Mouse (Mus musculus) C2C12 (cell line): ENCODE results near the gene Tiam2. TPM values are rescaled to one million over a fixed set of nuclear protein-coding genes. Genes with fewer than 3 reads are reported as not detected.

Source experiments
- H3K27me3 ChIP-seq: one replicate; pipeline ENCODE4 v1.6.1; 2011; ENCODE audit not compliant: control insufficient read depth, insufficient read depth, insufficient read length
- H3K36me3 ChIP-seq: one replicate; pipeline ENCODE4 v1.6.1; 2011; ENCODE audit not compliant: control insufficient read depth, insufficient read depth
- H3K4me3 ChIP-seq: one replicate; pipeline ENCODE4 v1.5.1; 2011; ENCODE audit warnings: mild to moderate bottlenecking, control low read depth; ENCODE audit not compliant: poor library complexity, insufficient read depth, severe bottlenecking
- H3K79me2 ChIP-seq: one replicate; pipeline ENCODE4 v1.6.1; 2011; ENCODE audit not compliant: control insufficient read depth, insufficient read depth
- H3K79me3 ChIP-seq: one replicate; pipeline ENCODE4 v1.6.1; 2011; ENCODE audit warnings: low read depth, control low read depth
- H3ac ChIP-seq: one replicate; pipeline ENCODE3; 2011; ENCODE audit warnings: low read depth; ENCODE audit not compliant: control insufficient read depth, insufficient read length
- CEBPB ChIP-seq: IDR thresholded peaks from one replicate; pipeline ENCODE4 v1.6.1; 2011; ENCODE audit warnings: low read depth, mild to moderate bottlenecking, control low read depth, moderate library complexity
- CTCF ChIP-seq: IDR thresholded peaks from one replicate; pipeline ENCODE4 v1.5.1; 2011; ENCODE audit not compliant: control insufficient read depth, insufficient read depth, insufficient read length
- FOSL1 ChIP-seq: IDR thresholded peaks from one replicate; pipeline ENCODE4 v1.8.0; 2011; ENCODE audit warnings: mild to moderate bottlenecking, low read length; ENCODE audit not compliant: poor library complexity, insufficient read depth, severe bottlenecking
- MAX ChIP-seq: IDR thresholded peaks from one replicate; pipeline ENCODE4 v1.6.1; 2011; ENCODE audit warnings: mild to moderate bottlenecking, control low read depth
- MYOD1 ChIP-seq: IDR thresholded peaks from one replicate; pipeline ENCODE4 v1.6.1; 2011; ENCODE audit warnings: low read depth; ENCODE audit not compliant: control insufficient read depth, insufficient read length
- MYOG ChIP-seq: IDR thresholded peaks from one replicate; pipeline ENCODE4 v1.6.1; 2011; ENCODE audit not compliant: control insufficient read depth, insufficient read length; ENCODE audit errors: extremely low read depth
- USF1 ChIP-seq: IDR thresholded peaks from one replicate; pipeline ENCODE4 v1.6.1; 2011; ENCODE audit warnings: low read depth, mild to moderate bottlenecking, control low read depth, moderate library complexity
- polyA plus RNA-seq: library from polyadenylated mRNA; unstranded; fragments of >200 nt; fragmentation: generic; extraction: Trizol; gene quantifications from one replicate; pipeline ENCODE4 v1.2.1, GENCODE M21; 2012; ENCODE audit warnings: missing spikeins

Gene Tiam2
- polyA plus RNA-seq, 1 experiment: 28.3 TPM

DNA sequence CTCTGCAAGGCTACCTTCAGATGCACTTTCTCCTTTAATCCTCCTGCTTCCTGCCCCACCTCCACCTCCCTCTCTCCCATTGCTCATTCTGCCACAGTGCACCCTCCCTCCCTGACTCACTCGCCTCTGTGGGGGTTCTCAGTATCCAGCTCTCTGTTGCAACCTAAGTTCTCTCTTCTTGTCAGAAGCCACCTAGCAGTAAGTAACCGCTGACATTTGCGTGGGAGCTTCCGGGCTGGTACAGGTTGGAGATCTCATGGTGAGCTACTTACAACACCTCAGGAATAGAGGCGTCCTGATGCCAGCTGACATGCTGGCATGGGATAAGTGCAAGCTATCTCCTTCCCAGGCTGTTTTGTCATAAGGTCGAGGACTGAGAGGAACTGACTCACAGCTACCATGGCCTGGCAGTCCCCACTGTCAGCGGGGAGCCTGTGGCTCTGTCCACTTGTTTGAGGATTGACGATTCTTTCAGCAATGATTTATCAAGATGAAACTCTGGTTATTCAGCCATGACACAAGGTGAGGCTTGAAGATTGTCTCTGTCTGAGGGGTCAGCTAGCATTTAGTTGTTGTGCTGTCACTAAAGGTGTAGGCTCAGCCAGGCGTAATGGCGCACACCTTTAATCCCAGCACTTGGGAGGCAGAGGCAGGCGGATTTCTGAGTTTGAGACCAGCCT, 164.0 kb downstream of the Tiam2 start:
- H3ac ChIP-seq: no peak overlapping the region
- H3K79me3 ChIP-seq: no peaks in the 10 kb centered on the region
- peaks cover 70% of the 10 kb centered on the region for H3K36me3 ChIP-seq
- H3K4me3 ChIP-seq: no peak overlapping the region
- no peaks in the 10 kb centered on the region for H3K27me3 ChIP-seq
- TF ChIP-seq CEBPB: no peak
- H3K79me2 ChIP-seq: no peaks in the 10 kb centered on the region

DNA sequence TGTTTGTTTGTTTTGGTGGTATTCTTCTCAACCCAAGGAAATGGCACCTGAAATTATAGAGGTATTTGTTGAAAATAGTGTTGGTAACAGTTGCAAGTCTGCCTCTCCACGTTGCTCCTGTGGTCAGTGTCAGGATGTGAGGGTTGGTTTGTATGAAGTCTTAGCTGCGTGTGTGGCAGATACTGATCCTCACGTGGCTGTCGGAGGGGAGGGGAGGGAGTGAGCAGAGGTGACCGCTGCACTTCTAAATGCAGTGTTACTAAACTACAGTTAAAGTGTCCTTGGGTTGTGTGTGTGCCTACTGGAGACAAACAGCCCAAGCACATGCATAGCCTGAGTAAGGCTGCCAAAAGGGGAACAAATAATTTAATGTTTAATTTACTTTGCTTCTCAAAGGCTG, 164.7 kb downstream of the Tiam2 start:
- no peak for TF ChIP-seq MYOG
- TF ChIP-seq MAX: no peak
- TF ChIP-seq CTCF: no peak
- TF ChIP-seq MYOD1: no peak
- TF ChIP-seq FOSL1: no peak
- TF ChIP-seq CEBPB: no peak
- TF ChIP-seq USF1: no peak
- no peaks in the 10 kb centered on the region for H3K27me3 ChIP-seq
- H3K36me3 ChIP-seq: peaks cover 69% of the 10 kb centered on the region
- no peak overlapping the region for H3ac ChIP-seq
- no peak overlapping the region for H3K4me3 ChIP-seq
- no peaks in the 10 kb centered on the region for H3K79me3 ChIP-seq
- no peaks in the 10 kb centered on the region for H3K79me2 ChIP-seq

DNA sequence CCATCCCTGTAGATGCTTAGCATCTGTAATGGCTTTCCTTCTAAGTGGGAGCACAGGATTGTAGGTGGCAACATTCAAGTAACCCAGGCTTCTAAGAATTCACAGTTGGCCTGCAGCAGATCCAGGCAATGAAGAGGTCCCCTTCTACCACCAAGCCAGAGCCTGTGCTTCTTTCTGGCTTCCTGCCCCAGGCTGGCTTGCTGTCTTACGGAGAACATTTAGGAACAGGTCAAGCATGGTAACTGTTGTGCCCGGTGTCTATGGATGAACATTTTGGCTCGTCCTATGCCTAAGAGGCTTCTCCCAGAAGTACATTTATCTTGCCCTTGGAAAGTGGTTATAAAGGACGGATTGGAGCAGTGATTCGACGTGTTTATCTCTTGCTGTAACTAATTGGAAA, 165.3 kb downstream of the Tiam2 start:
- H3K79me2 ChIP-seq: no peaks in the 10 kb centered on the region
- peaks cover 63% of the 10 kb centered on the region for H3K36me3 ChIP-seq
- no peak overlapping the region for H3K4me3 ChIP-seq
- no peaks in the 10 kb centered on the region for H3K27me3 ChIP-seq
- no peak overlapping the region for H3ac ChIP-seq
- H3K79me3 ChIP-seq: no peaks in the 10 kb centered on the region
- no peak for TF ChIP-seq CEBPB
- TF ChIP-seq CTCF: no peak
- TF ChIP-seq USF1: no peak
- TF ChIP-seq FOSL1: no peak
- no peak for TF ChIP-seq MYOG
- TF ChIP-seq MAX: no peak
- no peak for TF ChIP-seq MYOD1

DNA sequence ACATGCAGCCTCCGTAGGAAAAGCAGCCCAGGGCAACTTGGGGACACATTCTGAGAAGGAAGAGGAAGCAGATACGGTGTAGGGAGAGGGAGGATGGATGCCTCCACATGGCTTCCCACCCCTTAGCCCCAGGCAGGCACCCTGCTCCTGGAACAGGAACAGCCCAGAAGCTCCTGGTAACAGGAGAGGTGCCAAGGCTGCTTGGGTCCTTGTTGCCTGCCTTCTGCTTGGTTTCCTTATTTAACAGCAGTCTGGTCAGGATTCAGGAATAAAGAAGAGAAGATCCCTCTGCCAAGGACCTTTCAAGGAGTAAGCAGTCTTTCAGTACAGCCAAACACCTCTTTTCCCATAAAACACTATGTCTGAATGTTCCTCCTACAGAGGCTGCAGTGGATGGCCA, 169.2 kb downstream of the Tiam2 start:
- H3K4me3 ChIP-seq: no peak overlapping the region
- H3ac ChIP-seq: no peak overlapping the region
- TF ChIP-seq MAX (no peak), FOSL1 (no peak), USF1 (no peak), CTCF (no peak), MYOG (no peak), CEBPB (no peak), MYOD1 (no peak)
- H3K27me3 ChIP-seq: no peaks in the 10 kb centered on the region
- H3K79me2 ChIP-seq: no peaks in the 10 kb centered on the region
- no peaks in the 10 kb centered on the region for H3K79me3 ChIP-seq
- peaks cover 55% of the 10 kb centered on the region for H3K36me3 ChIP-seq

DNA sequence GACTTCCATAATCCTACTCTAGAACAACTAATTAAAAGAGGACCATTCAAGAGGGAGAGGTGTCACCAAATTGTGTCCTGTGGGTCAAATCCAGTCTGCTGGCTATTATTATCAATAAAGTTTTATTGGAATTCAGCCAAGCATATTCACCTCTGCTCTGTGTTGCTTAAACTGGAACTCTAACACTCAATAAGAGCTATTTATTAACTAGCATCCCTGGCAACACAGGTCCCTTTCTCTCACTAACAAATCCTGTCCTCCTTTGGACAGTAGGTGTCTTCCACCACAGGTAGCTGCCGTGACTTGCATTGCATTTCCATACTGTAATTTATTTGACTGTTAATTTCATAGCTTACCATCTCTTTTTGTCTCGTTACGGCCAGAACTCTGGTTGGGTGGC, 169.7 kb downstream of the Tiam2 start:
- no peak for TF ChIP-seq CTCF
- TF ChIP-seq USF1: no peak
- no peak for TF ChIP-seq CEBPB
- TF ChIP-seq MYOG: no peak
- TF ChIP-seq MAX: no peak
- TF ChIP-seq MYOD1: no peak
- no peak for TF ChIP-seq FOSL1
- no peaks in the 10 kb centered on the region for H3K27me3 ChIP-seq
- peaks cover 56% of the 10 kb centered on the region for H3K36me3 ChIP-seq
- H3ac ChIP-seq: no peak overlapping the region
- no peaks in the 10 kb centered on the region for H3K79me2 ChIP-seq
- no peaks in the 10 kb centered on the region for H3K79me3 ChIP-seq
- H3K4me3 ChIP-seq: no peak overlapping the region

DNA sequence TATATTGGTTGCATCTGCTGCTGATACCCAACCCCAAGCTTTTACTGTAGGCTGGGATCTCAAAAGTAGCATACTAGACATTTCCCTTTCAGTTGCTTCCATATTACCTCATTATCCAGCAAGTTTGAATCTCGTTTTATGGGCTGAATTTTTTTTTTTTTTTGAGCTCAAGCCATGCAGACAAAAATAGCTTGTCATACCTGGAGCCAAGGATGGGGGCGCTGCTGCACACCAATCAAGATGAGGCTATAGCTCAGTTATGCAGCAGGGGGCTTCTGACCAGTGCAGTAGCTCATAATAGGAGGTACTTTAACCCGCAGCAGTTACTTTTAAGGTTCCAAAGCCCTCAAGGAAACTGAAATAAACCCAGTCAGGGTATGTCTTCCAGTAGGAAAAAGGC, 171.7 kb downstream of the Tiam2 start:
- Histone ChIP-seq H3ac (no peak overlapping the region), H3K36me3 (peaks cover 55% of the 10 kb centered on the region)
- no peak for TF ChIP-seq USF1
- peak; percentile 11 for TF ChIP-seq CTCF

More for the DNA sequence above, 171.7 kb downstream of the Tiam2 start:
- Histone ChIP-seq H3K27me3 (no peaks in the 10 kb centered on the region), H3K79me2 (no peaks in the 10 kb centered on the region), H3K4me3 (no peak overlapping the region), H3K79me3 (no peaks in the 10 kb centered on the region)
